Mouse (Mus musculus) ES-E14 (cell line): ENCODE results near the gene Tmem151a. TPM values are rescaled to one million over a fixed set of nuclear protein-coding genes. Genes with fewer than 3 reads are reported as not detected.

Experiments used
- DNase-seq: peaks from one replicate; pipeline ENCODE4 v3.0.0-alpha.2; 2013; ENCODE audit warnings: low read depth, low spot score
- H3K27ac ChIP-seq: 2 replicates; pipeline ENCODE4 v1.5.1; 2012; ENCODE audit warnings: low read depth, mild to moderate bottlenecking, low read length, moderate library complexity, mixed read lengths; ENCODE audit not compliant: poor library complexity, insufficient read depth, severe bottlenecking
- H3K36me3 ChIP-seq: 2 replicates; pipeline ENCODE4 v1.6.1; 2012; ENCODE audit warnings: mild to moderate bottlenecking, low read length, moderate library complexity, mixed read lengths; ENCODE audit not compliant: control insufficient read depth, poor library complexity, insufficient read depth, severe bottlenecking
- H3K4me1 ChIP-seq, 2 experiments: fragments of 150-350 bp in 1 of 2; sonication (generic) in 1 of 2; 2 replicates each; pipeline ENCODE4 v1.6.1; 2012; ENCODE audit warnings: low read length in 2 of 2, mild to moderate bottlenecking in 1 of 2, mixed read lengths in 1 of 2; ENCODE audit not compliant: control insufficient read depth in 2 of 2, insufficient read depth in 2 of 2, poor library complexity in 1 of 2
- H3K4me3 ChIP-seq, 2 experiments: fragments of 150-350 bp in 1 of 2; sonication (generic) in 1 of 2; 2 replicates each; pipeline ENCODE4 v1.5.1; 2012; ENCODE audit warnings: low read length in 2 of 2, low read depth in 1 of 2, mild to moderate bottlenecking in 1 of 2, mixed read lengths in 1 of 2; ENCODE audit not compliant: insufficient read depth in 1 of 2, poor library complexity in 1 of 2, severe bottlenecking in 1 of 2
- H3K9ac ChIP-seq: 2 replicates; pipeline ENCODE4 v1.6.1; 2012; ENCODE audit warnings: low read depth, mild to moderate bottlenecking, low read length, mixed read lengths; ENCODE audit not compliant: poor library complexity, insufficient read depth, severe bottlenecking
- H3K9me3 ChIP-seq: fragments of 150-350 bp; sonication (generic); 2 replicates; pipeline ENCODE4 v1.6.1; 2012; ENCODE audit warnings: low read depth, mild to moderate bottlenecking, low read length; ENCODE audit not compliant: control insufficient read depth, insufficient read depth
- CHD2 ChIP-seq: IDR thresholded peaks from 2 replicates; pipeline ENCODE4 v1.6.1; 2014; ENCODE audit warnings: mild to moderate bottlenecking, low read depth, low read length, inconsistent platforms
- HCFC1 ChIP-seq: IDR thresholded peaks from 2 replicates; pipeline ENCODE4 v1.6.1; 2012; ENCODE audit warnings: low read length, inconsistent platforms, borderline replicate concordance; ENCODE audit not compliant: insufficient read depth
- MAFK ChIP-seq: IDR thresholded peaks from 2 replicates; pipeline ENCODE4 v1.6.1; 2014; ENCODE audit warnings: mild to moderate bottlenecking, low read depth, low read length, inconsistent platforms; ENCODE audit not compliant: insufficient read depth
- ZC3H11A ChIP-seq: IDR thresholded peaks from 2 replicates; pipeline ENCODE4 v1.6.1; 2012; ENCODE audit warnings: low read depth, mild to moderate bottlenecking, inconsistent platforms, low read length, borderline replicate concordance
- ZNF384 ChIP-seq: IDR thresholded peaks from 2 replicates; pipeline ENCODE4 v1.6.1; 2012; ENCODE audit warnings: low read depth, low read length, inconsistent platforms
- in situ Hi-C, 2 experiments: fragments of 600-800 bp; cut with MboI; formaldehyde crosslinking; loops; one replicate each; pipeline ENCODE4 v1.15.1; 2025; ENCODE audit warnings: low sequenced_read_pairs in 2 of 2, inconsistent platforms in 1 of 2; ENCODE audit not compliant: unreplicated experiment in 2 of 2
- total RNA-seq: library from RNA; depleted of rRNA; stranded (reverse); fragments of 300-350 nt; gene quantifications from 2 replicates; pipeline ENCODE4 v1.2.3, GENCODE M21; 2012

The Tmem151a gene
- total RNA-seq, 1 experiment = 0.89 TPM

- peak overlapping the region; percentile 77 for H3K9ac ChIP-seq
- in situ Hi-C loops = no loop called here
- no peak overlapping the region for H3K27ac ChIP-seq
- no peak for DNase-seq
- H3K9me3 ChIP-seq = no peaks in the 10 kb centered on the region
- no peak for TF ChIP-seq HCFC1
- TF ChIP-seq ZC3H11A = no peak
- TF ChIP-seq ZNF384 = no peak
- no peak for TF ChIP-seq CHD2
- TF ChIP-seq MAFK = no peak
- H3K4me3 ChIP-seq = peak overlapping the region; percentile 70 to 77
- H3K4me1 ChIP-seq = peaks cover 4 to 6% of the 10 kb centered on the region in 2 experiments; a peak in 3 of 4 replicates
- no peaks in the 10 kb centered on the region for H3K36me3 ChIP-seq
Observed at GRCm38 (mm10) chr19:5039301-5040114, 45.8 kb downstream of the Tmem151a start.

DNA sequence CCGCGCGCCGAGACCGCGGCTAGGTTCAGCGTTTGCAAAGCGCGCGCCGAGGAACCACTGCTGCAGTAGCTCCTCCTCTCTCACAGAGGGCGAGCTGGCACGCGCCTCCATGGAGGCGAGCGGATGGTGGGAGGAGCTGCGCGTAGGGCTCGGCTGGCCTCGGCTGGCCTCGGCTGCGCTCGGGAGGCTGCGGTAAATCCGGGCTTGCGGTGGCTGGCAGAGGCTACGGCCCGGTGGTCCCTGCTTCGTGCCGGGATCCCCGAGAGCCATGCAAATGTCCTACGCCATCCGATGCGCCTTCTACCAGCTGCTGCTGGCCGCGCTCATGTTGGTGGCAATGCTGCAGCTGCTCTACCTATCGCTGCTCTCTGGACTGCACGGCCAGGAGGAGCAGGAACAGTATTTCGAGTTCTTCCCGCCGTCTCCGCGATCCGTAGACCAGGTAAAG is 46.6 kb downstream of the Tmem151a start, which contains the start of the genes B4gat1 and AC124502.3:
Gene B4gat1 (plus strand): TSS at position 118 of the 448 bp plus-strand sequence.
Gene AC124502.3 (plus strand): TSS at position 183 of the 448 bp plus-strand sequence.
- in situ Hi-C loops = no loop called here
- peak within 1 kb of the TSS; percentile 77 for H3K9ac ChIP-seq
- TF ChIP-seq ZC3H11A (no peak), ZNF384 (no peak), HCFC1 (no peak), MAFK (no peak), CHD2 (0 out of 2 replicates have a peak, but pooled peaks have one; percentile 6)

DNA sequence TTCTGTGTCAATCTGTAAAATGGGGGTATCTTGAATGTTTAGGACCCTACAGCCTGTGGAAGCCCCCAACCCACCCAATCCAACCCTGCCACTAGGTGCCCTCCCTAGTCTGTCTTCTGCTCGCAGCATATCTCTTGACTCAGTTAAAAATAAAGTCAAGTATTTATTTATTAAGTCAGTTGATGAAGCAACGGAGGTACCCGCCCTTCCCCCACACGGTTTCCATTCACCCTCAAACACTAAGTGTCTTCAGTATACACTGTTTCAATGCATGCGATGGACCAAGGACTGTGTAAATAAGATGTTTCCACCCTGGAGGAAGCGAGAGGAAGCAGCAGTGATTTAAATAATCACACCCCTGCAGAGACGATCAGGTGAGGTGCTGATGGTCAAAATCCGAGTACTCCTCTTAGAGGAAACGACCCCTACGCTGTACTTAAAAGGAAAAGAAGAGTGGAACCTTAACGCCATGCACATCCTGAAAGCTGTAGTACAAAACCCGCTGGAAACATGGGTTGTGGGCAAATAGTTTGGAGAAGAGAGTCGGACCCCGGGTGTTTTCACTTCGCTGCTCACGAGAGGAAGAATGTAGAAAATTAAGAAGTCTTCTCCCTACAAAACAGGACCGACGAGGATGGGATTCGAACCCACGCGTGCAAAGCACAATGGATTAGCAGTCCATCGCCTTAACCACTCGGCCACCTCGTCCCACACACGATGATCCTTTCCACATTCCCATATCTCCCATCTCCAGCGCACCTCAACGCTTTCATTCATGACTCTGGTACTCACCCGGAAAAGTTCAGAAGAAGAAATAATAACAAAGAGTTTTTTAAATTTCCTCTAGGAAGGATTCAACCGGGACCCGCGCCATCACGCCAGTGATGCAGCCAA is 47.4 kb downstream of the Tmem151a start:
- in situ Hi-C loops = no loop called here
- H3K36me3 ChIP-seq = no peaks in the 10 kb centered on the region
- peak; percentile 74 for TF ChIP-seq MAFK
- no peak for TF ChIP-seq ZNF384
- peaks cover 4 to 6% of the 10 kb centered on the region in 2 experiments; a peak in 3 of 4 replicates for H3K4me1 ChIP-seq
- H3K4me3 ChIP-seq = peak overlapping the region; percentile 70 to 77
- H3K27ac ChIP-seq = no peak overlapping the region
- peak; percentile 70 for DNase-seq
- H3K9me3 ChIP-seq = no peaks in the 10 kb centered on the region
- peak overlapping the region; percentile 77 for H3K9ac ChIP-seq

More for the DNA sequence above, 46.6 kb downstream of the Tmem151a start, which contains the start of the genes B4gat1 and AC124502.3:
- Histone ChIP-seq H3K4me1 (peaks cover 4 to 6% of the 10 kb centered on the region in 2 experiments; a peak in 3 of 4 replicates), H3K4me3 (peak within 1 kb of the TSS; percentile 70 to 77), H3K27ac (no peak within 1 kb of the TSS), H3K36me3 (no peaks in the 10 kb centered on the region), H3K9me3 (no peaks in the 10 kb centered on the region)
- DNase-seq = peak; percentile 60

DNA sequence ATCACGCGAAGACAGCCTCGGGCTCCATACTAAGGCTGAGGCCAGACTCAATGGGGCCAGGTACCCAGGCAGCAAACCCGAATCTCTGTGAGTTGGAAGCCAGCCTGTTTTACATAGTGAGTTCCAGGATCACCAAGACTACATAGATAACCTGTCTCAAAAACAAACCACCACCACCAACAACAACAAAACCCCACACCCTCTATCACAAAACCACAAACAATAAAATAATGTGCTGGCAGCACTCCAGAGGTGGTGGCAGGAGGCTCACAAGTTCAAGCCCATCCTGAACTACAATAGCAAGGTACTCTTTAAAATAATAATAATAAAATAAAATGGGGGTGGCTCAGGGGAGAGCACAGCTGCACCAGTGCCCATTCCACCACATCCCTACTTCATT is 48.8 kb downstream of the Tmem151a start:
- TF ChIP-seq ZC3H11A (no peak), ZNF384 (no peak), MAFK (no peak), HCFC1 (no peak), CHD2 (no peak)
- Histone ChIP-seq H3K9ac (no peak overlapping the region), H3K9me3 (no peaks in the 10 kb centered on the region), H3K4me1 (peaks cover 4 to 6% of the 10 kb centered on the region in 2 experiments; a peak in 3 of 4 replicates), H3K4me3 (no peak overlapping the region), H3K36me3 (peaks cover 4% of the 10 kb centered on the region; the same call in 1 of the 2 replicates), H3K27ac (no peak overlapping the region)
- in situ Hi-C loops = no loop called here
- no peak for DNase-seq
